Mouse (Mus musculus) adrenal gland, postnatal 36 days (tissue): Measurements from ENCODE around the gene Itgae. TPM values are rescaled to one million over a fixed set of nuclear protein-coding genes. Genes with fewer than 3 reads are reported as not detected.

Experiments
- total RNA-seq, 2 experiments: library from RNA; stranded (reverse); gene quantifications; 2 replicates each; pipeline ENCODE4 v1.2.3; 2021

Gene Itgae
- total RNA-seq, 2 experiments from 2014 or later: 0.50 to 0.59 TPM

Other genes with a start within 250 kb of the Itgae start
- 1 to 10 TPM; 7.2 to 8.2 TPM for gene Atp2a3, start 129.4 kb upstream of the Itgae start, total RNA-seq
- gene P2rx1, start 91.5 kb upstream of the Itgae start, total RNA-seq: under 1 TPM; 0.33 to 0.70 TPM
- 1 to 10 TPM; 2.6 to 5.1 TPM for gene Camkk1, start 71.6 kb upstream of the Itgae start, total RNA-seq
- 10 to 100 TPM; 11.0 to 12.0 TPM for gene Ncbp3, start 42.8 kb upstream of the Itgae start, total RNA-seq
- under 1 TPM; 0.93 to 0.95 TPM for gene Haspin, start 47.7 kb downstream of the Itgae start, total RNA-seq
- gene P2rx5, start 69.8 kb downstream of the Itgae start, total RNA-seq: 1 to 10 TPM; 5.1 to 6.5 TPM
- gene Emc6, start 86.5 kb downstream of the Itgae start, total RNA-seq: 10 to 100 TPM; 83.0 to 85.0 TPM
- gene Tax1bp3, start 86.5 kb downstream of the Itgae start, total RNA-seq: 10 to 100 TPM; 74.5 to 79.4 TPM
- 10 to 100 TPM; 14.3 to 16.8 TPM for gene Ctns, start 108.5 kb downstream of the Itgae start, total RNA-seq
- gene Shpk, start 108.9 kb downstream of the Itgae start, total RNA-seq: 10 to 100 TPM in 1 of 2 experiments, 1 to 10 TPM in 1; 8.8 to 13.2 TPM
- gene Trpv1, start 143.7 kb downstream of the Itgae start, total RNA-seq: under 1 TPM; 0.13 to 0.36 TPM
- gene Trpv3, start 176.8 kb downstream of the Itgae start, total RNA-seq: under 1 TPM; 0.07 to 0.20 TPM
- 10 to 100 TPM; 10.5 to 10.8 TPM for gene Aspa, start 239.0 kb downstream of the Itgae start, total RNA-seq
- gene Gm49340, start 239.2 kb downstream of the Itgae start, total RNA-seq: not detected
- gene Spata22, start 239.2 kb downstream of the Itgae start, total RNA-seq: 1 to 10 TPM; 1.0 to 1.1 TPM